Mouse (Mus musculus) forebrain, embryonic 13.5 days (tissue): ENCODE data around the gene Sh3gl2. TPM values are rescaled to one million over a fixed set of nuclear protein-coding genes. Genes with fewer than 3 reads are reported as not detected.

Experiments
- ATAC-seq: fragments of 200-750 bp; cut with Nextera tagmentation; 2 replicates; pipeline ENCODE4 v1.8.0; 2017
- H3K27ac ChIP-seq: fragments of 300-500 bp; sonication (generic); 2 replicates; pipeline ENCODE4 v1.5.1; 2015; ENCODE audit warnings: inconsistent platforms, mild to moderate bottlenecking, moderate library complexity
- H3K27me3 ChIP-seq: fragments of 300-500 bp; sonication (generic); 2 replicates; pipeline ENCODE4 v1.6.1; 2015; ENCODE audit warnings: mild to moderate bottlenecking, inconsistent platforms
- H3K36me3 ChIP-seq: fragments of 300-500 bp; sonication (generic); 2 replicates; pipeline ENCODE4 v1.6.1; 2015; ENCODE audit warnings: mild to moderate bottlenecking, inconsistent platforms; ENCODE audit not compliant: poor library complexity, severe bottlenecking
- H3K4me1 ChIP-seq: fragments of 300-500 bp; sonication (generic); 2 replicates; pipeline ENCODE4 v1.6.1; 2015; ENCODE audit warnings: inconsistent platforms
- H3K4me2 ChIP-seq: fragments of 300-500 bp; sonication (generic); 2 replicates; pipeline ENCODE4 v1.6.1; 2015; ENCODE audit warnings: inconsistent platforms, mild to moderate bottlenecking, moderate library complexity
- H3K4me3 ChIP-seq: fragments of 300-500 bp; sonication (generic); 2 replicates; pipeline ENCODE4 v1.5.1; 2015; ENCODE audit warnings: mild to moderate bottlenecking, inconsistent platforms
- H3K9ac ChIP-seq: fragments of 300-500 bp; sonication (generic); 2 replicates; pipeline ENCODE4 v1.6.1; 2015; ENCODE audit warnings: mild to moderate bottlenecking, inconsistent platforms
- H3K9me3 ChIP-seq: fragments of 300-500 bp; sonication (generic); replicated peaks from 2 replicates; pipeline ENCODE4 v1.6.1; 2016; ENCODE audit warnings: inconsistent platforms
- WGBS: fragments of 180-500 bp; shearing (Covaris S2); methylation state at CpG from one replicate; pipeline ENCODE4 v1.1.7; 2015; 5-methylcytosine and 5-hydroxymethylcytosine counted together
- polyA plus RNA-seq: library from polyadenylated mRNA; unstranded; fragments of >200 nt; fragmentation: Nextera tagmentation; extraction: Ambion mirVana; gene quantifications from 2 replicates; pipeline ENCODE4 v1.2.1, GENCODE M21; 2015

Gene Sh3gl2
- polyA plus RNA-seq, 1 experiment from 2014 or later, result 30.9 TPM

- no peaks in the 10 kb centered on the region for H3K4me1 ChIP-seq
- no peak for ATAC-seq
- WGBS, result 91% methylated on average over 6 of the region's 6 CpGs
- H3K27me3 ChIP-seq, result no peaks in the 10 kb centered on the region
- H3K4me3 ChIP-seq, result no peak overlapping the region
- no peaks in the 10 kb centered on the region for H3K9me3 ChIP-seq
- H3K9ac ChIP-seq, result no peak overlapping the region
- H3K27ac ChIP-seq, result no peak overlapping the region
- no peaks in the 10 kb centered on the region for H3K36me3 ChIP-seq
- H3K4me2 ChIP-seq, result no peak overlapping the region
These were observed 354.8 kb downstream of the Sh3gl2 start for GRCm38 (mm10) chr4:85559753-85560152.

GRCm38 (mm10) chr4:85585426-85585825 is 380.5 kb downstream of the Sh3gl2 start:
- Histone ChIP-seq H3K27me3 (no peaks in the 10 kb centered on the region), H3K4me1 (no peaks in the 10 kb centered on the region), H3K4me2 (no peak overlapping the region), H3K4me3 (no peak overlapping the region), H3K9me3 (no peaks in the 10 kb centered on the region), H3K27ac (no peak overlapping the region), H3K9ac (no peak overlapping the region), H3K36me3 (no peaks in the 10 kb centered on the region)
- peak; percentile 55; the same call in 1 of the 2 replicates for ATAC-seq
- WGBS, result 86% methylated on average over 2 of the region's 2 CpGs

- ATAC-seq, result no peak
- no peaks in the 10 kb centered on the region for H3K36me3 ChIP-seq
- H3K4me3 ChIP-seq, result no peak overlapping the region
- H3K27me3 ChIP-seq, result no peaks in the 10 kb centered on the region
- no peak overlapping the region for H3K4me2 ChIP-seq
- WGBS, result 84% methylated on average over 4 of the region's 4 CpGs
- H3K27ac ChIP-seq, result no peak overlapping the region
- H3K4me1 ChIP-seq, result no peaks in the 10 kb centered on the region
- no peaks in the 10 kb centered on the region for H3K9me3 ChIP-seq
- H3K9ac ChIP-seq, result no peak overlapping the region
These were observed 384.0 kb downstream of the Sh3gl2 start for GRCm38 (mm10) chr4:85588928-85589327.

GRCm38 (mm10) chr4:85591037-85591436 is 386.1 kb downstream of the Sh3gl2 start:
- Histone ChIP-seq H3K27ac (no peak overlapping the region), H3K9me3 (no peaks in the 10 kb centered on the region), H3K36me3 (no peaks in the 10 kb centered on the region), H3K4me3 (no peak overlapping the region), H3K27me3 (no peaks in the 10 kb centered on the region), H3K9ac (no peak overlapping the region), H3K4me2 (no peak overlapping the region), H3K4me1 (no peaks in the 10 kb centered on the region)
- WGBS, result 56% methylated on average over 7 of the region's 7 CpGs
- no peak for ATAC-seq

- H3K36me3 ChIP-seq, result no peaks in the 10 kb centered on the region
- H3K4me1 ChIP-seq, result no peaks in the 10 kb centered on the region
- no peak overlapping the region for H3K9ac ChIP-seq
- no peak for ATAC-seq
- H3K4me3 ChIP-seq, result no peak overlapping the region
- no peaks in the 10 kb centered on the region for H3K9me3 ChIP-seq
- no peak overlapping the region for H3K27ac ChIP-seq
- H3K4me2 ChIP-seq, result no peak overlapping the region
- H3K27me3 ChIP-seq, result no peaks in the 10 kb centered on the region
These were observed 389.2 kb downstream of the Sh3gl2 start for GRCm38 (mm10) chr4:85594159-85594558.

GRCm38 (mm10) chr4:85613331-85613730 is 408.4 kb downstream of the Sh3gl2 start:
- Histone ChIP-seq H3K36me3 (no peaks in the 10 kb centered on the region), H3K4me2 (no peak overlapping the region), H3K4me1 (no peaks in the 10 kb centered on the region), H3K9me3 (no peaks in the 10 kb centered on the region), H3K27me3 (no peaks in the 10 kb centered on the region), H3K27ac (no peak overlapping the region), H3K4me3 (no peak overlapping the region), H3K9ac (no peak overlapping the region)
- WGBS, result 54% methylated on average over 3 of the region's 3 CpGs
- no peak for ATAC-seq

- Histone ChIP-seq H3K9ac (no peak overlapping the region), H3K36me3 (no peaks in the 10 kb centered on the region), H3K9me3 (no peaks in the 10 kb centered on the region), H3K4me2 (no peak overlapping the region), H3K4me1 (no peaks in the 10 kb centered on the region), H3K27ac (no peak overlapping the region), H3K27me3 (no peaks in the 10 kb centered on the region), H3K4me3 (no peak overlapping the region)
- WGBS, result 93% methylated on average over 5 of the region's 5 CpGs
- ATAC-seq, result no peak
These were observed 413.8 kb downstream of the Sh3gl2 start for GRCm38 (mm10) chr4:85618746-85619145.

- no peak overlapping the region for H3K27ac ChIP-seq
- WGBS, result 94% methylated on average over 3 of the region's 3 CpGs
- no peaks in the 10 kb centered on the region for H3K9me3 ChIP-seq
- ATAC-seq, result no peak
- H3K27me3 ChIP-seq, result no peaks in the 10 kb centered on the region
- H3K4me2 ChIP-seq, result no peak overlapping the region
- no peak overlapping the region for H3K4me3 ChIP-seq
- no peaks in the 10 kb centered on the region for H3K36me3 ChIP-seq
- no peaks in the 10 kb centered on the region for H3K4me1 ChIP-seq
- H3K9ac ChIP-seq, result no peak overlapping the region
These were observed 414.3 kb downstream of the Sh3gl2 start for GRCm38 (mm10) chr4:85619261-85619660.

GRCm38 (mm10) chr4:85629381-85629780 is 424.5 kb downstream of the Sh3gl2 start:
- 94% methylated on average over 7 of the region's 7 CpGs for WGBS
- H3K9ac ChIP-seq, result no peak overlapping the region

GRCm38 (mm10) chr4:85669271-85669670 is 464.3 kb downstream of the Sh3gl2 start:
- no peaks in the 10 kb centered on the region for H3K27me3 ChIP-seq
- WGBS, result 90% methylated on average over 5 of the region's 5 CpGs
- H3K4me3 ChIP-seq, result no peak overlapping the region
- H3K36me3 ChIP-seq, result no peaks in the 10 kb centered on the region
- no peak overlapping the region for H3K27ac ChIP-seq
- no peak overlapping the region for H3K4me2 ChIP-seq
- no peak for ATAC-seq
- no peaks in the 10 kb centered on the region for H3K4me1 ChIP-seq
- no peaks in the 10 kb centered on the region for H3K9me3 ChIP-seq
- no peak overlapping the region for H3K9ac ChIP-seq

More at GRCm38 (mm10) chr4:85629381-85629780, 424.5 kb downstream of the Sh3gl2 start:
- Histone ChIP-seq H3K36me3 (no peaks in the 10 kb centered on the region), H3K4me1 (no peaks in the 10 kb centered on the region), H3K27me3 (no peaks in the 10 kb centered on the region), H3K4me2 (no peak overlapping the region), H3K27ac (no peak overlapping the region), H3K9me3 (no peaks in the 10 kb centered on the region), H3K4me3 (no peak overlapping the region)
- ATAC-seq, result no peak

GRCm38 (mm10) chr4:85669735-85670134 is 464.8 kb downstream of the Sh3gl2 start:
- Histone ChIP-seq H3K4me2 (no peak overlapping the region), H3K36me3 (no peaks in the 10 kb centered on the region), H3K4me1 (no peaks in the 10 kb centered on the region), H3K4me3 (no peak overlapping the region), H3K9me3 (no peaks in the 10 kb centered on the region), H3K27ac (no peak overlapping the region), H3K27me3 (no peaks in the 10 kb centered on the region), H3K9ac (no peak overlapping the region)
- WGBS, result 81% methylated on average over 1 of the region's 1 CpGs
- no peak for ATAC-seq

- Histone ChIP-seq H3K9ac (no peak overlapping the region), H3K27me3 (no peaks in the 10 kb centered on the region), H3K27ac (no peak overlapping the region), H3K4me2 (no peak overlapping the region), H3K9me3 (no peaks in the 10 kb centered on the region), H3K4me3 (no peak overlapping the region), H3K36me3 (no peaks in the 10 kb centered on the region), H3K4me1 (no peaks in the 10 kb centered on the region)
- no peak for ATAC-seq
- 63% methylated on average over 4 of the region's 4 CpGs for WGBS
These were observed 467.4 kb downstream of the Sh3gl2 start for GRCm38 (mm10) chr4:85672290-85672689.

GRCm38 (mm10) chr4:85677621-85678020 is 472.7 kb downstream of the Sh3gl2 start:
- Histone ChIP-seq H3K27ac (no peak overlapping the region), H3K27me3 (no peaks in the 10 kb centered on the region)
- WGBS, result 55% methylated on average over 1 of the region's 1 CpGs

More at GRCm38 (mm10) chr4:85677621-85678020, 472.7 kb downstream of the Sh3gl2 start:
- Histone ChIP-seq H3K4me2 (no peak overlapping the region), H3K9ac (no peak overlapping the region), H3K4me3 (no peak overlapping the region), H3K36me3 (no peaks in the 10 kb centered on the region), H3K9me3 (no peaks in the 10 kb centered on the region), H3K4me1 (no peaks in the 10 kb centered on the region)
- ATAC-seq, result no peak
